Mouse (Mus musculus) intestine, embryonic 16.5 days (tissue): ENCODE data around the gene Olfr1256. TPM values are rescaled to one million over a fixed set of nuclear protein-coding genes. Genes with fewer than 3 reads are reported as not detected.

Source experiments
- ATAC-seq: fragments of 200-750 bp; cut with Nextera tagmentation; 2 replicates; pipeline ENCODE4 v1.8.0; 2017; ENCODE audit warnings: moderate TSS enrichment, moderate library complexity
- H3K27ac ChIP-seq: fragments of 300-500 bp; sonication (generic); 2 replicates; pipeline ENCODE4 v1.5.1; 2014; ENCODE audit warnings: mild to moderate bottlenecking, low read length
- H3K27me3 ChIP-seq: fragments of 300-500 bp; sonication (generic); replicated peaks from 2 replicates; pipeline ENCODE4 v1.6.1; 2014; ENCODE audit warnings: low read length, control low read depth, mixed read lengths; ENCODE audit not compliant: control insufficient read depth, insufficient read depth
- H3K36me3 ChIP-seq: fragments of 300-500 bp; sonication (generic); 2 replicates; pipeline ENCODE4 v1.6.1; 2014; ENCODE audit warnings: low read length, control low read depth; ENCODE audit not compliant: control insufficient read depth, insufficient read depth
- H3K4me1 ChIP-seq: fragments of 300-500 bp; sonication (generic); 2 replicates; pipeline ENCODE4 v1.6.1; 2014; ENCODE audit warnings: low read length, control low read depth, mixed read lengths; ENCODE audit not compliant: control insufficient read depth, insufficient read depth
- H3K4me2 ChIP-seq: fragments of 300-500 bp; sonication (generic); 2 replicates; pipeline ENCODE4 v1.6.1; 2014; ENCODE audit warnings: low read depth, low read length, control low read depth
- H3K4me3 ChIP-seq: fragments of 300-500 bp; sonication (generic); 2 replicates; pipeline ENCODE4 v1.5.1; 2014; ENCODE audit warnings: mild to moderate bottlenecking, low read length
- H3K9ac ChIP-seq: fragments of 300-500 bp; sonication (generic); 2 replicates; pipeline ENCODE4 v1.6.1; 2014; ENCODE audit warnings: low read depth, low read length
- H3K9me3 ChIP-seq: fragments of 300-500 bp; sonication (generic); 2 replicates; pipeline ENCODE4 v1.6.1; 2016; ENCODE audit warnings: low read length, control low read depth; ENCODE audit not compliant: control insufficient read depth
- WGBS: fragments of 180-500 bp; shearing (Covaris S2); extraction: QIAGEN DNeasy Blood & Tissue Kit; methylation state at CpG from one replicate; pipeline ENCODE4 v1.1.7; 2014; 5-methylcytosine and 5-hydroxymethylcytosine counted together
- polyA plus RNA-seq: library from polyadenylated mRNA; unstranded; fragments of >200 nt; fragmentation: Nextera tagmentation; extraction: Ambion mirVana; gene quantifications from 2 replicates; pipeline ENCODE4 v1.2.1, GENCODE M21; 2015

Olfr1256 gene
- polyA plus RNA-seq: not detected in 2 replicates

DNA sequence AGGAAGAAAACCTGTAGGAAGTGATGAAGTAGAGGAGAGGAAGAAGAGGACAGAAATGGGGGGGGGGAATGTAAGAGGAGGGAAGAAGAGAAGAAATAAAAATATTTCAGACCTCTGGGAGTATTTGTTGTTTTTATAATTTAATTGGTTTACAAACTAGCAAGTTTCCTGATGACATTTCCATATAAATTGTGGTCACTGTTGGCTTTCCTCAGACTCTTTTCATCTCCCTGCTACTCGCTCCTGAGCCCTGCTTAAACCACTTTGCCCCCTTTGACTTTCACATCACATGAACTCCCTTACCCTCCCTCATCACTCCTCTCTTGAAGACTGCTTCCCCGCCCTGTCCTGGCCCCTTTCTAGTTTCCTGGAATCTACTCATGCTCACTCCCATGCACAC lies at the start of gene Olfr1256:
TSS of gene Olfr1256 (minus strand) at position 101 of the 400 bp plus-strand sequence.
- Histone ChIP-seq H3K9me3 (no peaks in the 10 kb centered on the region), H3K9ac (no peak within 1 kb of the TSS), H3K4me2 (no peak within 1 kb of the TSS), H3K4me3 (no peak within 1 kb of the TSS), H3K36me3 (no peaks in the 10 kb centered on the region), H3K4me1 (no peaks in the 10 kb centered on the region), H3K27ac (no peak within 1 kb of the TSS), H3K27me3 (no peaks in the 10 kb centered on the region)
- no peak for ATAC-seq
- WGBS: 61% methylated on average over 2 of the region's 2 CpGs

DNA sequence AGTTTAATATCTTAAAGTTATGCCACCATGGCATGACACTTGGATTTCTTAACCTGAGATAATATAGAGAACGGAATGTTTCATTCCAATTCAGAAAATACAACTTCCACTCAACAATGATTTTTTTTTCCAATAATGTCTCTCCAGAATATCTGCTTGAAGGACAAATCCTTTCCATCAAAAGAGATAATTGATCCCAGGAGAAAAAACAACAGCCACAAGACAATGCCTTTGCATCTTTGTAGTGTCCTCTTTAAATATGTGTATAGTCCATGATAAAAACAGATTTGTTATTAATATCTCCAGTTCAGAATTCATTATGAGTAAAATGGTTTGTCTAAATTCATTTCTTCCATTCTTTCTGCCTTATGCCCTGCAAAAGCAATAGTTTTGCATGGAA lies 36.8 kb upstream of the Olfr1256 start, which contains the start of gene Olfr1257:
TSS of gene Olfr1257 (plus strand) at position 301 of the 400 bp plus-strand sequence.
- Histone ChIP-seq H3K27me3 (no peaks in the 10 kb centered on the region), H3K4me2 (no peak within 1 kb of the TSS), H3K36me3 (no peaks in the 10 kb centered on the region), H3K27ac (no peak within 1 kb of the TSS), H3K4me3 (no peak within 1 kb of the TSS), H3K4me1 (no peaks in the 10 kb centered on the region), H3K9ac (no peak within 1 kb of the TSS), H3K9me3 (no peaks in the 10 kb centered on the region)
- no peak for ATAC-seq
- whole genome bisulfite sequencing: 89% methylated on average over 1 of the region's 1 CpGs

GRCm38 (mm10) chr2:89849230-89849629 lies 7.9 kb upstream of the Olfr1256 start:
- no peak overlapping the region for H3K9ac ChIP-seq
- ATAC-seq: no peak
- H3K27me3 ChIP-seq: no peaks in the 10 kb centered on the region
- H3K4me3 ChIP-seq: no peak overlapping the region
- WGBS: 95% methylated on average over 1 of the region's 1 CpGs
- H3K9me3 ChIP-seq: no peaks in the 10 kb centered on the region
- H3K27ac ChIP-seq: no peak overlapping the region
- H3K36me3 ChIP-seq: no peaks in the 10 kb centered on the region
- H3K4me1 ChIP-seq: no peaks in the 10 kb centered on the region
- no peak overlapping the region for H3K4me2 ChIP-seq

- Histone ChIP-seq H3K27me3 (no peaks in the 10 kb centered on the region), H3K36me3 (no peaks in the 10 kb centered on the region), H3K4me3 (no peak within 1 kb of the TSS), H3K4me2 (no peak within 1 kb of the TSS), H3K9ac (no peak within 1 kb of the TSS), H3K9me3 (no peaks in the 10 kb centered on the region), H3K27ac (no peak within 1 kb of the TSS), H3K4me1 (no peaks in the 10 kb centered on the region)
- no peak for ATAC-seq
- 76% methylated on average over 5 of the region's 5 CpGs for WGBS
These were observed 6.8 kb upstream of the Olfr1256 start, which contains the start of gene Olfr48 for GRCm38 (mm10) chr2:89848105-89848504. TSS of gene Olfr48 (minus strand) at chr2:89848205.

- no peak overlapping the region for H3K9ac ChIP-seq
- no peaks in the 10 kb centered on the region for H3K4me1 ChIP-seq
- H3K36me3 ChIP-seq: no peaks in the 10 kb centered on the region
- ATAC-seq: no peak
- no peak overlapping the region for H3K27ac ChIP-seq
- H3K27me3 ChIP-seq: no peaks in the 10 kb centered on the region
- WGBS: 71% methylated on average over 1 of the region's 1 CpGs
- no peaks in the 10 kb centered on the region for H3K9me3 ChIP-seq
- H3K4me3 ChIP-seq: no peak overlapping the region
- no peak overlapping the region for H3K4me2 ChIP-seq
These were observed 21.1 kb downstream of the Olfr1256 start for GRCm38 (mm10) chr2:89820216-89820615.

DNA sequence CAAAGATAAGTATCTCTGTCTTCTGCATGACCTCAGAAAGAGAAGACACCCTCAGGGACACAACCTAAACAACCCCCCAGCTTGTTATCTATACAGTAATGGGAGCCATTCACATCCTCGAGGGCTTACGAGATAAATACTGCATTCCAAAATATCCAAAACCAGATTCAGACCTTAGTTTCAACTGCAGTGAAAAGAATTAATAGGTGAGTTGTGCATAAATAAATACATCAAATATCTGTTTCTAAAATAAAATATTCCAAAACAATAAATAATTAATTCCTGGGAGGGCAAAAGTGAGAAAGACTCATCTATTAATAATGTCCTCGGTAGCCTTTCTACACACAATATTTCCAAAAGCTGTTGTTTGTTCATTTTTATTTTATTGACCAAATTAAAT lies 29.6 kb downstream of the Olfr1256 start, which contains the start of gene Olfr1255:
TSS of gene Olfr1255 (plus strand) at position 301 of the 400 bp plus-strand sequence.
- no peak for ATAC-seq
- Histone ChIP-seq H3K9me3 (no peaks in the 10 kb centered on the region), H3K27ac (no peak within 1 kb of the TSS), H3K27me3 (no peaks in the 10 kb centered on the region), H3K36me3 (no peaks in the 10 kb centered on the region), H3K4me3 (no peak within 1 kb of the TSS), H3K9ac (no peak within 1 kb of the TSS), H3K4me1 (no peaks in the 10 kb centered on the region), H3K4me2 (no peak within 1 kb of the TSS)
- 75% methylated on average over 3 of the region's 3 CpGs for WGBS

GRCm38 (mm10) chr2:89810751-89811150 lies 30.6 kb downstream of the Olfr1256 start:
- no peak overlapping the region for H3K9ac ChIP-seq
- H3K4me1 ChIP-seq: no peaks in the 10 kb centered on the region
- no peak overlapping the region for H3K4me2 ChIP-seq
- no peak overlapping the region for H3K27ac ChIP-seq
- H3K9me3 ChIP-seq: no peaks in the 10 kb centered on the region
- no peaks in the 10 kb centered on the region for H3K36me3 ChIP-seq
- 81% methylated on average over 2 of the region's 2 CpGs for WGBS
- no peak for ATAC-seq
- H3K27me3 ChIP-seq: no peaks in the 10 kb centered on the region
- no peak overlapping the region for H3K4me3 ChIP-seq

- ATAC-seq: no peak
- Histone ChIP-seq H3K9me3 (no peaks in the 10 kb centered on the region), H3K36me3 (no peaks in the 10 kb centered on the region), H3K4me1 (no peaks in the 10 kb centered on the region), H3K27ac (no peak overlapping the region), H3K4me3 (no peak overlapping the region), H3K4me2 (no peak overlapping the region), H3K27me3 (no peaks in the 10 kb centered on the region), H3K9ac (no peak overlapping the region)
- WGBS: 89% methylated on average over 3 of the region's 3 CpGs
These were observed 41.8 kb downstream of the Olfr1256 start for GRCm38 (mm10) chr2:89799583-89799982.

- H3K9ac ChIP-seq: no peak within 1 kb of the TSS
- H3K9me3 ChIP-seq: no peaks in the 10 kb centered on the region
- H3K4me2 ChIP-seq: no peak within 1 kb of the TSS
- ATAC-seq: no peak
- no peaks in the 10 kb centered on the region for H3K36me3 ChIP-seq
- no peak within 1 kb of the TSS for H3K4me3 ChIP-seq
- no peak within 1 kb of the TSS for H3K27ac ChIP-seq
- H3K27me3 ChIP-seq: no peaks in the 10 kb centered on the region
- H3K4me1 ChIP-seq: no peaks in the 10 kb centered on the region
These were observed 47.8 kb downstream of the Olfr1256 start, which contains the start of gene Olfr1254 for GRCm38 (mm10) chr2:89793519-89793918. TSS of gene Olfr1254 (minus strand) at chr2:89793619.
